Mouse (Mus musculus) Patski (cell line): ENCODE measurements around the gene Peak1. TPM values are rescaled to one million over a fixed set of nuclear protein-coding genes. Genes with fewer than 3 reads are reported as not detected.

Experiments
- ATAC-seq: fragments of 100-300 bp; one replicate; pipeline ENCODE4 v1.8.0; 2021
- CTCF ChIA-PET: fragments of 350-600 bp; sonication (Branson Sonifier 250); formaldehyde crosslinking; loops from one replicate; lab custom pipeline; 2022; ENCODE audit warnings: inconsistent platforms; lab: Charles Lee
- POLR2A ChIA-PET: fragments of 350-600 bp; sonication (Branson Sonifier 250); formaldehyde crosslinking; loops from one replicate; lab custom pipeline; 2022; ENCODE audit warnings: antibody characterized with exemption, inconsistent platforms; lab: Charles Lee
- DNase-seq: peaks from one replicate; pipeline ENCODE4 v3.0.0-alpha.2; 2011; ENCODE audit warnings: low read depth, low spot score
- H3K27me3 ChIP-seq: fragments of 371-371 bp; one replicate; pipeline ENCODE4 v1.5.1; 2021
- CTCF ChIP-seq: fragments of 100-300 bp; IDR thresholded peaks from one replicate; pipeline ENCODE4 v1.5.1; 2021
- in situ Hi-C: fragments of 300-500 bp; cut with MboI; formaldehyde crosslinking; loops from 3 replicates; pipeline ENCODE4 v1.11.1; 2018; ENCODE audit warnings: low pct_unique_long_range_greater_than_20kb, mixed read lengths
- polyA plus RNA-seq: library from polyadenylated mRNA; unstranded; gene quantifications from one replicate; pipeline ENCODE4 v1.2.3, GENCODE M21; 2021

Gene Peak1
- polyA plus RNA-seq, 1 experiment from 2014 or later = 26.1 TPM

GRCm38 (mm10) chr9:56151745-56152481 lies 266.0 kb downstream of the Peak1 start:
- DNase-seq (peak; percentile 60), ATAC-seq (peak; percentile 26)
- H3K27me3 ChIP-seq = no peaks in the 10 kb centered on the region
- in situ Hi-C loops = no loop called here
- POLR2A ChIA-PET = no interaction called here
- CTCF ChIA-PET = interaction anchor here (1.3 to 1.4 kb wide), 2 partner anchors 12 to 32 kb away, joined by 4 to 7 read pairs; no protein-coding TSS in a partner anchor
- TF ChIP-seq CTCF = no peak

Other genes with a start within 250 kb of the Peak1 start
- gene Hmg20a, start 542 bp upstream of the Peak1 start, polyA plus RNA-seq = 35.9 TPM